Mouse (Mus musculus): ENCODE measurements around the gene Kmt5b. TPM values are rescaled to one million over a fixed set of nuclear protein-coding genes. Genes with fewer than 3 reads are reported as not detected.

The Kmt5b gene
- polyA plus RNA-seq, 1 experiment from 2014 or later = 7.4 TPM

DNA sequence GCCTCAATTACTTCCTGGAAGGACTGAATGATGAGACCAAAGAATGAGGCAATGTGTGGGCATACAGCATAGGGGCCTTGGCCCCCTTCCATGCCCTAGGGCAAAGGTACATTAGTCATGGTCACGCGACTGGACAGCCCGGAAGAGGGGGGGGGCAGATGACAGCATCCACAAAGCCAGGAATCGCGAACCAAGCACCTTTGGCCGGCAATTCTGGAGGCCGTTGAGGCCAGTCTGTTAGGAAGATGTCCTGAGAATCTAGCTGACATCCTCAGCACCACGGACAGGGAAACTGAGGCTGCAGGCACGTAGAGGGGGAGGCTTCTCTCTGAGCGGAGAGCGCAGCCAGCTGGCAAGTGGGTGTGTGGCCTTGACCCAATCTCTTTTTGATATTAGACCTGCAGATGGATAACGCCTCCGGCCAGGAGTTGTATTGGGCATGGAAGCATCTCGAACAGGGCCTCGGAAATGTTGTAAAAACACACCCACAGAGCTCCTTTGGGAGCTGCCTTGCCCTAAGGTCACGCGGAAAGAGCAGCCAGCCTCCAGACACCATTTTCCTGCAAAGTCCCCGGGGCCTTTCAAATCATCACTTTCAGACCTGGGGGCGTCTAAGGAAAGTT, 83.7 kb downstream of the Kmt5b start:
- ATAC-seq (ENCODE audit: low read depth) = peak; percentile 5; the same call in 1 of the 2 replicates
- H3K4me1 ChIP-seq (ENCODE audit: control insufficient read depth, low read depth, low read length) = peaks cover 16% of the 10 kb centered on the region

DNA sequence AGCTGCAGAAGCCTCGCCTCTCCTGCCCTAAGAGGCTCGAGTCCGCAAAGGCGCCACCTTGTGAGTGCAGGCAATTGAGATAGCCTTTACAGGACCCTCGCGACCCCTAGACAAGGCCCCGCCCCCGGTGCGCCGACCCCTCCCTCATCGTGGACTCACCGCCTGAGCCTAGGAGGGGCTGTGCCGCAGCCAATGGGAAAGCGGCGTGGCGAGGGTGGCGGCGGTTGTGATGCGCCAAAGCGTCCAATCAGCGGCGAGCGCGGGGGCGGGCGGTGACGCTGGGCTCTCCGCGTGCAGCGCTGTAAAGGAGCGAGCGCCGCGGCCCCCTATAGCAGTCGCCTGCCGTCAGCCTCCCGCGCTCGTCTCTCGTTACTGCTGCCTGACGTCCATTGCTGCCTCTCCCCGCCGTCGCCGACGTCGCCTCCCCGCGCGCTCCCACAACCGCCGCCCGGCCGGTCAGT, 84.3 kb downstream of the Kmt5b start, which contains the start of gene Chka:
Gene Chka (plus strand): TSS at position 272 of the 461 bp plus-strand sequence.
- Histone ChIP-seq H3K27ac (ENCODE audit: low read length) (peak within 1 kb of the TSS; percentile 95), H3K27me3 (ENCODE audit: control insufficient read depth, insufficient read depth, low read depth, low read length) (no peaks in the 10 kb centered on the region), H3K9ac (ENCODE audit: low read depth, low read length) (peak within 1 kb of the TSS; percentile 89), H3K9me3 (replicated peaks; ENCODE audit: control insufficient read depth, low read length) (no peaks in the 10 kb centered on the region), H3K36me3 (ENCODE audit: control insufficient read depth, insufficient read depth) (no peaks in the 10 kb centered on the region), H3K4me1 (ENCODE audit: control insufficient read depth, low read depth, low read length) (peaks cover 16% of the 10 kb centered on the region), H3K4me2 (ENCODE audit: low read depth, low read length) (peak within 1 kb of the TSS; percentile 100), H3K4me3 (ENCODE audit: low read depth, low read length) (peak within 1 kb of the TSS; percentile 85)
- 0% methylated on average over 54 of the region's 54 CpGs for WGBS (ENCODE audit: insufficient replicate concordance)
- peak; percentile 96 for ATAC-seq (ENCODE audit: low read depth)

More for the DNA sequence above, 83.7 kb downstream of the Kmt5b start:
- H3K36me3 ChIP-seq (ENCODE audit: control insufficient read depth, insufficient read depth) = no peaks in the 10 kb centered on the region
- 7% methylated on average over 19 of the region's 19 CpGs for WGBS (ENCODE audit: insufficient replicate concordance)
- H3K4me3 ChIP-seq (ENCODE audit: low read depth, low read length) = peak overlapping the region; percentile 85
- H3K27me3 ChIP-seq (ENCODE audit: control insufficient read depth, insufficient read depth, low read depth, low read length) = no peaks in the 10 kb centered on the region
- peak overlapping the region; percentile 100 for H3K4me2 ChIP-seq (ENCODE audit: low read depth, low read length)
- peak overlapping the region; percentile 85 for H3K27ac ChIP-seq (ENCODE audit: low read length)
- H3K9ac ChIP-seq (ENCODE audit: low read depth, low read length) = peak overlapping the region; percentile 70
- H3K9me3 ChIP-seq (replicated peaks; ENCODE audit: control insufficient read depth, low read length) = no peaks in the 10 kb centered on the region

DNA sequence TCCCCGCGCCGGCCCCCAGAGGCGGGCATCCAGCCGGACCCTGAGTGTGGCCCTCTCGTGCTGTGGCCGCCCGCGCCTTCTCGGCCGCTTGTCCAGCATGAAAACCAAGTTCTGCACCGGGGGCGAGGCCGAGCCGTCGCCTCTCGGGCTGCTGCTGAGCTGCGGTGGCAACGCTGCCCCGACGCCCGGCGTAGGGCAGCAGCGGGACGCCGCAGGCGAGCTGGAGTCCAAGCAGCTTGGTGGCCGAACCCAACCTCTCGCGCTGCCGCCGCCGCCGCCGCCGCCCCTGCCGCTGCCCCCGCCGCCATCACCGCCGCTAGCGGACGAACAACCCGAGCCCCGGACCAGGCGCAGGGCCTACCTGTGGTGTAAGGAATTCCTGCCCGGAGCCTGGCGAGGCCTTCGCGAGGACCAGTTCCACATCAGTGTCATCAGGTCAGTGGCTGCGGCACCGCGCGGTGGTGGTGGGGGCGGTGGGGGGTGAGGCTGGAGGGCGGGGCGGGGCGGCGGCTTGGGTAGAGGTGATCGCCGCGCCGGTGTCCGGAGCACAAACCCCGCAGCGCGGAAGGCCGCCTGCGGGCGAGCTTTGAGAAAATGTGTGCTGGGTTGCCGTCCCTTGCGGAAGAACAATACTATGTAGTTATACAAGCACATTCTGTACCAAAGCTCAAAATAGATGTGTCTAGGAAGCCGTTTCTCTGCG, 84.9 kb downstream of the Kmt5b start:
- H3K36me3 ChIP-seq (ENCODE audit: control insufficient read depth, insufficient read depth) = no peaks in the 10 kb centered on the region
- peak overlapping the region; percentile 100 for H3K4me2 ChIP-seq (ENCODE audit: low read depth, low read length)
- no peaks in the 10 kb centered on the region for H3K9me3 ChIP-seq (replicated peaks; ENCODE audit: control insufficient read depth, low read length)
- H3K27ac ChIP-seq (ENCODE audit: low read length) = peak overlapping the region; percentile 95
- WGBS (ENCODE audit: insufficient replicate concordance) = under 1% methylated on average over 62 of the region's 74 CpGs
- ATAC-seq (ENCODE audit: low read depth) = peak; percentile 15
- H3K9ac ChIP-seq (ENCODE audit: low read depth, low read length) = peak overlapping the region; percentile 89
- H3K4me1 ChIP-seq (ENCODE audit: control insufficient read depth, low read depth, low read length) = peaks cover 16% of the 10 kb centered on the region
- peak overlapping the region; percentile 85 for H3K4me3 ChIP-seq (ENCODE audit: low read depth, low read length)
- no peaks in the 10 kb centered on the region for H3K27me3 ChIP-seq (ENCODE audit: control insufficient read depth, insufficient read depth, low read depth, low read length)

DNA sequence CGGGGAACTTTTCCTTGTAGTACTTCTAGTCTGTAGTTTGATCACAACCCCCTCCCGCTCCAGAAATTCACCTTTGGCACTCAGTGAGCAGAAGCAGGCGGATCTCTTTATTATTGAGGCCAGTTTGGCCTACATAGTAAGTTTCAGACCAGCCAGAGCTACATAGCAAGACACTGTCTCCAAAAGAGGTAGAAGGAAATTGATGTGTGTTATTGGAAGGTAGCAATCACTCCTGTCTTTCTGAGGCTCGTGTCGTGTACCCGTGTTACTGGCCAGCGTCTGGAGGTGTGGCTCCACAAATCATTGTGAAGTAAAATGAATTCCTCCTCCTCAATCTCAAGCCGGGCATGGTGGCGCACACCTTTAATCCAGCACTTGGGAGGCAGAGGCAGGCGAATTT, 85.9 kb downstream of the Kmt5b start:
- no peaks in the 10 kb centered on the region for H3K36me3 ChIP-seq (ENCODE audit: control insufficient read depth, insufficient read depth)
- H3K9me3 ChIP-seq (replicated peaks; ENCODE audit: control insufficient read depth, low read length) = no peaks in the 10 kb centered on the region
- no peaks in the 10 kb centered on the region for H3K27me3 ChIP-seq (ENCODE audit: control insufficient read depth, insufficient read depth, low read depth, low read length)
- H3K27ac ChIP-seq (ENCODE audit: low read length) = no peak overlapping the region
- peak overlapping the region; percentile 85 for H3K4me3 ChIP-seq (ENCODE audit: low read depth, low read length)
- WGBS (ENCODE audit: insufficient replicate concordance) = 69% methylated on average over 10 of the region's 10 CpGs
- H3K9ac ChIP-seq (ENCODE audit: low read depth, low read length) = no peak overlapping the region
- no peak for ATAC-seq (ENCODE audit: low read depth)
- H3K4me1 ChIP-seq (ENCODE audit: control insufficient read depth, low read depth, low read length) = peaks cover 16% of the 10 kb centered on the region
- H3K4me2 ChIP-seq (ENCODE audit: low read depth, low read length) = peak overlapping the region; percentile 100

DNA sequence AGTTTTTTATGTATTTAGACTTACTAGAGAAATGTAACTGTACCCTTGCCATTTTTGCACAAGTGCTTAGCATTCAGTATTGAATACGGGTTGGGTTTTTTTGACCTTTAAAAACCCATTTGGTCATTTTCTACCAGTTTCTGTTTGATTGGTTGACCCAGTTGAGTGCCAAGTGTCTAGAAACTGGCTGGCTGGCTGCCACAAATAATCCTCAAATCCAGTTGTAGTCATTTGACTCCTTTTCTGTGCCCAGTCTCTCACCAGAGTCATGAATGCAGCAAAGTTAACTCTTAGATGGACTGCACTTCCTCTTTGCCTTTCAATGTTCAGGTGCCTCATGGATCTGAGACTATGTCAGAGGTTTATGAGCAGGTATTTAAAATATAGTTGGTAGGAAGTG, 86.7 kb downstream of the Kmt5b start:
- no peak overlapping the region for H3K9ac ChIP-seq (ENCODE audit: low read depth, low read length)
- no peak for ATAC-seq (ENCODE audit: low read depth)
- 71% methylated on average over 1 of the region's 1 CpGs for WGBS (ENCODE audit: insufficient replicate concordance)
- H3K27ac ChIP-seq (ENCODE audit: low read length) = no peak overlapping the region
- no peaks in the 10 kb centered on the region for H3K36me3 ChIP-seq (ENCODE audit: control insufficient read depth, insufficient read depth)
- H3K4me3 ChIP-seq (ENCODE audit: low read depth, low read length) = no peak overlapping the region
- H3K4me2 ChIP-seq (ENCODE audit: low read depth, low read length) = peak overlapping the region; percentile 100
- H3K27me3 ChIP-seq (ENCODE audit: control insufficient read depth, insufficient read depth, low read depth, low read length) = no peaks in the 10 kb centered on the region
- no peaks in the 10 kb centered on the region for H3K9me3 ChIP-seq (replicated peaks; ENCODE audit: control insufficient read depth, low read length)
- peaks cover 16% of the 10 kb centered on the region for H3K4me1 ChIP-seq (ENCODE audit: control insufficient read depth, low read depth, low read length)

DNA sequence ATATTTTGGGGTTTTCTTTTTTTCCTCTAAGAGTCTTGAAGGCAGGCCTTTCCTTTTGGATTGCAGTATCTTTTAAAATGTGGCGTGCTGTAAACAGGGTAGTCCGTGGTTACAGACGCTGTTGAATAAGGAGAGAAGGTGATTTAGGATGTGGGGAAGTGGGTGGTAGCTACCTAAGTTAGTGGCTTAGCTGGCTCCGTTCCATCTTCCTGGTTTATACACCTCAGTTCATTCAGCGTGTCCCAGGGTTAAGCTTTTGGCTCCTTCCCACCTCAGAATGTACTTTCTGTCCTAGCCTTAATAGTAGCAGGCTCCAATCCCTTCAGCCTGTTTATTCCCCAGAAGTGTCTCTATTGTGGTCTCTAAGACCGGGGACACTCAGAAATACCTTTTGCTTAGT, 87.9 kb downstream of the Kmt5b start:
- H3K4me2 ChIP-seq (ENCODE audit: low read depth, low read length) = 0 out of 2 replicates have a peak overlapping the region, but pooled peaks have one; percentile 0
- no peaks in the 10 kb centered on the region for H3K27me3 ChIP-seq (ENCODE audit: control insufficient read depth, insufficient read depth, low read depth, low read length)
- no peak overlapping the region for H3K27ac ChIP-seq (ENCODE audit: low read length)
- H3K9ac ChIP-seq (ENCODE audit: low read depth, low read length) = no peak overlapping the region
- ATAC-seq (ENCODE audit: low read depth) = no peak
- 57% methylated on average over 6 of the region's 6 CpGs for WGBS (ENCODE audit: insufficient replicate concordance)
- peaks cover 16% of the 10 kb centered on the region for H3K4me1 ChIP-seq (ENCODE audit: control insufficient read depth, low read depth, low read length)
- no peaks in the 10 kb centered on the region for H3K9me3 ChIP-seq (replicated peaks; ENCODE audit: control insufficient read depth, low read length)
- no peak overlapping the region for H3K4me3 ChIP-seq (ENCODE audit: low read depth, low read length)
- no peaks in the 10 kb centered on the region for H3K36me3 ChIP-seq (ENCODE audit: control insufficient read depth, insufficient read depth)

DNA sequence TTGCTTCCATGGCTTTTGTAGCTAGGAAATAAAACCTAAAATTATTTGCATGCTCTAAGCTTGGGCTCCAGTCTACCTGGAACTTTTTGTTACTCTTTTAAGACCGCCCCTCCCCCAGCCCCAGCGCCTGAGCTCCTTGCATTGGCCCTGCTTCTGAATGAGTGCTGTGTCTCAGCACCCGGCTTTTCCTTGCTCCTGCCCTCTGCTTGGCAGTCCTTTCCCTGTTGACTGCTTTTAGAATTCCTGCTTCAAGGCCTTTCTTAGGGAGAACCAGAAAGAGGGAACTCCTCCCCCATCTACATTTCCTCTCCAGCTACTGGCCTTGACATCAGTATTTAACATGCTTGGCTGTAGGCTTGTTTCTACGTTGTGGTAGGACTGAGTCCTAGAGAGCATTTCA, 88.4 kb downstream of the Kmt5b start:
- 48% methylated on average over 4 of the region's 4 CpGs for WGBS (ENCODE audit: insufficient replicate concordance)
- Histone ChIP-seq H3K4me1 (ENCODE audit: control insufficient read depth, low read depth, low read length) (peaks cover 15% of the 10 kb centered on the region), H3K4me2 (ENCODE audit: low read depth, low read length) (no peak overlapping the region), H3K27me3 (ENCODE audit: control insufficient read depth, insufficient read depth, low read depth, low read length) (no peaks in the 10 kb centered on the region), H3K27ac (ENCODE audit: low read length) (no peak overlapping the region), H3K9me3 (replicated peaks; ENCODE audit: control insufficient read depth, low read length) (no peaks in the 10 kb centered on the region), H3K9ac (ENCODE audit: low read depth, low read length) (no peak overlapping the region), H3K4me3 (ENCODE audit: low read depth, low read length) (no peak overlapping the region), H3K36me3 (ENCODE audit: control insufficient read depth, insufficient read depth) (no peaks in the 10 kb centered on the region)
- ATAC-seq (ENCODE audit: low read depth) = no peak

DNA sequence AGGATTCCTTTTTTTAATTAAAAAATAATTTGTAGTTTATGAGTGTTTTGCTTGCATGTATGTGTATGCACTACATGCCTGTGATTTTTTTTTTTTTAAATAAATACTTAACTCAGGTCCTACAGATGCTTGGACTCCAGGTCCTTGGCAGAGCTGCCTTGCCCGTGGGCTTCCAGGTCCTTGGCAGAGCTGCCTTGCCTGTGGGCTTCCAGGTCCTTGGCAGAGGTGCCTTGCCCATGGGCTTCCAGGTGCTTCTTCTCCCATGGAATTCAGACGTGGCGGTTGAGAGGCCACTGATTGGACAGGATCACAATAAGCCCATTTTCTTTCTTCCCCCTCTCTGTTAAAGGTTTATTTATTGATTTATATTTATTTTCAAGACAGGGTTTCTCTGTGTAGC, 90.0 kb downstream of the Kmt5b start:
- H3K4me3 ChIP-seq (ENCODE audit: low read depth, low read length) = no peak overlapping the region
- ATAC-seq (ENCODE audit: low read depth) = no peak
- no peak overlapping the region for H3K27ac ChIP-seq (ENCODE audit: low read length)
- no peaks in the 10 kb centered on the region for H3K27me3 ChIP-seq (ENCODE audit: control insufficient read depth, insufficient read depth, low read depth, low read length)
- no peak overlapping the region for H3K4me2 ChIP-seq (ENCODE audit: low read depth, low read length)
- no peaks in the 10 kb centered on the region for H3K36me3 ChIP-seq (ENCODE audit: control insufficient read depth, insufficient read depth)
- WGBS (ENCODE audit: insufficient replicate concordance) = 83% methylated on average over 3 of the region's 3 CpGs
- no peak overlapping the region for H3K9ac ChIP-seq (ENCODE audit: low read depth, low read length)
- H3K9me3 ChIP-seq (replicated peaks; ENCODE audit: control insufficient read depth, low read length) = no peaks in the 10 kb centered on the region
- peaks cover 7% of the 10 kb centered on the region for H3K4me1 ChIP-seq (ENCODE audit: control insufficient read depth, low read depth, low read length)

DNA sequence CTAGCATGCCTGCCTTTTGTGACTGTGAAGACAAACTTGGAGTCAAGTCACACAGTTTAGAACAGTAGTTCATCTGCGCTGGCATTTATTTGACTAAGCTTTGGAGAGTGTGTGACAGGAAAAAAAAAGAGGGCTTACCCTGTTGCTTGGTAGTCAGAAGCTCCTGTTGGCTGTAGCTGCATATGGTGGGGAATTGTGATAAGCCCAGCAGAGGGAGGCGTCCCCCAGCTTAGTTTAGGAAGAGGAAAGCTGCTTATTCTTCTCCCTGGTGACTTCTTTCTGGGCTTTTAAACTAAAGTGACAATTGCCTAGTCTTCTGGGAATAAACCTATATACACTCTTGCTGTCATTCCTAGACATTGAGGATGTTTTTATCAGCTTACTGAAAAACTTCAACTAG, 95.5 kb downstream of the Kmt5b start:
- no peak overlapping the region for H3K9ac ChIP-seq (ENCODE audit: low read depth, low read length)
- H3K27ac ChIP-seq (ENCODE audit: low read length) = no peak overlapping the region
- no peak for ATAC-seq (ENCODE audit: low read depth)
- H3K27me3 ChIP-seq (ENCODE audit: control insufficient read depth, insufficient read depth, low read depth, low read length) = no peaks in the 10 kb centered on the region
- H3K36me3 ChIP-seq (ENCODE audit: control insufficient read depth, insufficient read depth) = peaks cover 6% of the 10 kb centered on the region
- no peaks in the 10 kb centered on the region for H3K9me3 ChIP-seq (replicated peaks; ENCODE audit: control insufficient read depth, low read length)
- H3K4me3 ChIP-seq (ENCODE audit: low read depth, low read length) = no peak overlapping the region
- WGBS (ENCODE audit: insufficient replicate concordance) = 25% methylated on average over 2 of the region's 2 CpGs
- peaks cover 7% of the 10 kb centered on the region for H3K4me1 ChIP-seq (ENCODE audit: control insufficient read depth, low read depth, low read length)
- no peak overlapping the region for H3K4me2 ChIP-seq (ENCODE audit: low read depth, low read length)

All from liver, embryonic 16.5 days (tissue).